Mouse (Mus musculus) intestine, postnatal 0 days (tissue): ENCODE results near the gene Ndufa11. TPM values are rescaled to one million over a fixed set of nuclear protein-coding genes. Genes with fewer than 3 reads are reported as not detected.

Experiments used
- ATAC-seq: fragments of 200-750 bp; cut with Nextera tagmentation; 2 replicates; pipeline ENCODE4 v1.8.0; 2017; ENCODE audit warnings: mild to moderate bottlenecking, moderate TSS enrichment, moderate library complexity
- H3K27ac ChIP-seq: fragments of 300-500 bp; sonication (generic); 2 replicates; pipeline ENCODE4 v1.5.1; 2014; ENCODE audit warnings: mild to moderate bottlenecking, low read depth, low read length, moderate library complexity
- H3K27me3 ChIP-seq: fragments of 300-500 bp; sonication (generic); replicated peaks from 2 replicates; pipeline ENCODE4 v1.6.1; 2014; ENCODE audit warnings: low read length, mixed read lengths; ENCODE audit not compliant: control insufficient read depth, insufficient read depth
- H3K36me3 ChIP-seq: fragments of 300-500 bp; sonication (generic); 2 replicates; pipeline ENCODE4 v1.6.1; 2014; ENCODE audit warnings: mild to moderate bottlenecking, moderate library complexity; ENCODE audit not compliant: control insufficient read depth, insufficient read depth
- H3K4me1 ChIP-seq: fragments of 300-500 bp; sonication (generic); replicated peaks from 2 replicates; pipeline ENCODE4 v1.6.1; 2014; ENCODE audit warnings: antibody characterized with exemption, low read length, mixed read lengths; ENCODE audit not compliant: control insufficient read depth, insufficient read depth
- H3K4me2 ChIP-seq: fragments of 300-500 bp; sonication (generic); replicated peaks from 2 replicates; pipeline ENCODE4 v1.6.1; 2014; ENCODE audit warnings: low read depth, mild to moderate bottlenecking, moderate library complexity
- H3K4me3 ChIP-seq: fragments of 300-500 bp; sonication (generic); 2 replicates; pipeline ENCODE4 v1.5.1; 2014; ENCODE audit warnings: low read depth, low read length
- H3K9ac ChIP-seq: fragments of 300-500 bp; sonication (generic); 2 replicates; pipeline ENCODE4 v1.6.1; 2014; ENCODE audit warnings: mild to moderate bottlenecking, low read depth, low read length
- H3K9me3 ChIP-seq: fragments of 300-500 bp; sonication (generic); 2 replicates; pipeline ENCODE4 v1.6.1; 2016; ENCODE audit warnings: mixed run types; ENCODE audit not compliant: control insufficient read depth
- CTCF ChIP-seq: sonication (generic); IDR thresholded peaks from 2 replicates; pipeline ENCODE4 v1.5.1; 2016; ENCODE audit warnings: low read depth, mild to moderate bottlenecking, control low read depth, antibody characterized with exemption, moderate library complexity
- WGBS: fragments of 180-500 bp; shearing (Covaris S2); extraction: QIAGEN DNeasy Blood & Tissue Kit; methylation state at CpG from one replicate; pipeline ENCODE4 v1.1.7; 2014; 5-methylcytosine and 5-hydroxymethylcytosine counted together
- polyA plus RNA-seq: library from polyadenylated mRNA; unstranded; fragments of >200 nt; fragmentation: Nextera tagmentation; extraction: Ambion mirVana; gene quantifications from 2 replicates; pipeline ENCODE4 v1.2.1, GENCODE M21; 2015

The Ndufa11 gene
- polyA plus RNA-seq, 1 experiment from 2014 or later = 718 TPM

- Histone ChIP-seq H3K4me1 (0 out of 2 replicates have a peak, but pooled peaks cover 4% of the 10 kb centered on the region), H3K9ac (no peak overlapping the region), H3K27ac (no peak overlapping the region), H3K27me3 (no peaks in the 10 kb centered on the region), H3K4me3 (no peak overlapping the region), H3K9me3 (no peaks in the 10 kb centered on the region), H3K36me3 (peaks cover 27% of the 10 kb centered on the region), H3K4me2 (no peak overlapping the region)
- no peak for TF ChIP-seq CTCF
- 68% methylated on average over 11 of the region's 11 CpGs for WGBS
- no peak for ATAC-seq
Observed at GRCm38 (mm10) chr17:56715360-56715759, 2.2 kb upstream of the Ndufa11 start.

DNA sequence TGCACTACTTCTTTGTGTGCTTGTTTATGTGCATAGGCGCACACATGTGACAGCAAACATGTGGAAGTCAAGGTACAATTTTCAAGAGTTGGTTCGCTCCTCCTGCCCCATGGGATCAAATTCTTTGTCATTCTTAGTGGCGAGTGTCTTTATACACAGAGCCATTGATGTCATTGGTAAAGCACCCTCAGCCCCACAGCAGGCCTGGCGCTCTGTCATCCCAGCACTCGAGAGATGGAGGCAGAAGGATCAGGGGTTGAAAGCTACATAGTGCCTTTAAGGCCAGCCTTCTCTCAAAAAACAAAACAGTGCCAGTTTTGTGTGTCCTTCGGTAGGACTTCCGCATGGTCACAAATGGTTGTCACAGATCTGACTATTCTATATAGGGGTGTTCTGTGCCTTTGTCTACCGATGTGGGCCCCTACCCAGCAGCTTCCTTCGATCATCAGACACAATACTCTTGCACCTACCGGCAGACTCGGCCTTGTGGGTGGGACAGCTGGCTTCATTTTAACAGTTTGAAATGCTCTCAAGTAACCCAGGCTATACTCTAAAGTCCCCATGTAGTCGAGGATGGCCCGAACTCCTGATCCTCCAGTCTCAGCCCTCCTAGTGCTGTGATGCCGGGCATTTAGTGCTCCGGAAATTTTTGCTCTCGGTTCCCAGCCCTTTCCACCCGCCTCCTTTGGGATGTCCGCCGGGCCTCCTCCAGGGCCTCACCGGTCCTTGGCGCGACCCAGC lies 1.5 kb upstream of the Ndufa11 start:
- no peaks in the 10 kb centered on the region for H3K27me3 ChIP-seq
- H3K9ac ChIP-seq = peak overlapping the region; percentile 65
- 0 out of 2 replicates have a peak, but pooled peaks cover 4% of the 10 kb centered on the region for H3K4me1 ChIP-seq
- no peaks in the 10 kb centered on the region for H3K9me3 ChIP-seq
- peaks cover 23% of the 10 kb centered on the region for H3K36me3 ChIP-seq
- ATAC-seq = no peak
- peak overlapping the region; percentile 57; the same call in 1 of the 2 replicates for H3K27ac ChIP-seq
- H3K4me3 ChIP-seq = peak overlapping the region; percentile 89
- peak overlapping the region; percentile 72 for H3K4me2 ChIP-seq
- WGBS = 22% methylated on average over 22 of the region's 22 CpGs
- TF ChIP-seq CTCF = no peak

- no peaks in the 10 kb centered on the region for H3K27me3 ChIP-seq
- TF ChIP-seq CTCF = no peak
- ATAC-seq = peak; percentile 92
- H3K9me3 ChIP-seq = no peaks in the 10 kb centered on the region
- H3K4me3 ChIP-seq = peak overlapping the region; percentile 89
- H3K27ac ChIP-seq = peak overlapping the region; percentile 76
- peak overlapping the region; percentile 95 for H3K9ac ChIP-seq
- under 1% methylated on average over 53 of the region's 55 CpGs for WGBS
- peak overlapping the region; percentile 72 for H3K4me2 ChIP-seq
- H3K4me1 ChIP-seq = 0 out of 2 replicates have a peak, but pooled peaks cover 4% of the 10 kb centered on the region
- peaks cover 23% of the 10 kb centered on the region for H3K36me3 ChIP-seq
Observed at GRCm38 (mm10) chr17:56716655-56717362, 758 bp upstream of the Ndufa11 start.

- Histone ChIP-seq H3K9ac (no peak overlapping the region), H3K4me1 (peaks cover 3% of the 10 kb centered on the region; the same call in 1 of the 2 replicates), H3K9me3 (no peaks in the 10 kb centered on the region), H3K27me3 (no peaks in the 10 kb centered on the region), H3K4me3 (no peak overlapping the region), H3K36me3 (peaks cover 32% of the 10 kb centered on the region), H3K4me2 (no peak overlapping the region), H3K27ac (no peak overlapping the region)
- WGBS = 47% methylated on average over 5 of the region's 5 CpGs
- ATAC-seq = no peak
- no peak for TF ChIP-seq CTCF
Observed at GRCm38 (mm10) chr17:56722441-56722840, 4.9 kb downstream of the Ndufa11 start.

GRCm38 (mm10) chr17:56723419-56724161 lies 6.0 kb downstream of the Ndufa11 start:
- H3K27ac ChIP-seq = no peak overlapping the region
- H3K9me3 ChIP-seq = no peaks in the 10 kb centered on the region
- no peak for ATAC-seq
- peak; percentile 49 for TF ChIP-seq CTCF
- no peak overlapping the region for H3K9ac ChIP-seq
- H3K4me3 ChIP-seq = no peak overlapping the region
- WGBS = 67% methylated on average over 11 of the region's 11 CpGs
- peaks cover 32% of the 10 kb centered on the region for H3K36me3 ChIP-seq
- H3K4me2 ChIP-seq = no peak overlapping the region
- peaks cover 9% of the 10 kb centered on the region for H3K4me1 ChIP-seq
- H3K27me3 ChIP-seq = no peaks in the 10 kb centered on the region
